Mouse (Mus musculus) ovary, postnatal 14 days (tissue): ENCODE measurements around the gene Tcerg1l.

Experiments used
- DNase-seq: peaks from one replicate; pipeline ENCODE4 v3.0.0; 2022; ENCODE audit warnings: low spot score

The Tcerg1l gene

GRCm38 (mm10) chr7:138357475-138357874 lies 40.1 kb downstream of the Tcerg1l start:
- DNase-seq, result no peak

GRCm38 (mm10) chr7:138356655-138357449 lies 40.7 kb downstream of the Tcerg1l start:
- no peak for DNase-seq

GRCm38 (mm10) chr7:138345451-138345850 lies 52.1 kb downstream of the Tcerg1l start:
- no peak for DNase-seq

- no peak for DNase-seq
Measured at GRCm38 (mm10) chr7:138338451-138338850, 59.1 kb downstream of the Tcerg1l start.

DNA sequence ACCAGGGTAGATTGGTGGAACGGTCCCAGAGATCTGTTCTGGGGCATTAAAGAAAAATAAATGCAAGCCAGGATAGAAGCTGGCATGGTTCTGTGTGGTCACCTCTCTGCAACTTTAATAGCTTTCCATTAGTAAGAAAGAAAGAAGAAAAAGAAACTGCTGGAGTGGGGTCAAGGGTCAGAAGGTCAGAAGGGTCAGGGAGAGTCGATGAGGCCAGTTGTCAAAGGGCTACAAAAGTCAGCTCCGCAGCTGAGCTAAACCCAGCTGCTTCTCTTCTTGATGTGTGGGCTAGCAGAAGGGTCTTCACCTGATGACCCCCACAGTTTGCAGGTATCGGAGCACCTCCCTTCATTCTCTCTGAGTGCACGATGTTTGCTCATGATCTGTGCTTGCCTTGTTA lies 59.6 kb downstream of the Tcerg1l start:
- DNase-seq, result no peak

- DNase-seq, result no peak
Measured at GRCm38 (mm10) chr7:138332504-138333168, 64.9 kb downstream of the Tcerg1l start.

- DNase-seq, result no peak
Measured at GRCm38 (mm10) chr7:138331266-138331665, 66.3 kb downstream of the Tcerg1l start.

DNA sequence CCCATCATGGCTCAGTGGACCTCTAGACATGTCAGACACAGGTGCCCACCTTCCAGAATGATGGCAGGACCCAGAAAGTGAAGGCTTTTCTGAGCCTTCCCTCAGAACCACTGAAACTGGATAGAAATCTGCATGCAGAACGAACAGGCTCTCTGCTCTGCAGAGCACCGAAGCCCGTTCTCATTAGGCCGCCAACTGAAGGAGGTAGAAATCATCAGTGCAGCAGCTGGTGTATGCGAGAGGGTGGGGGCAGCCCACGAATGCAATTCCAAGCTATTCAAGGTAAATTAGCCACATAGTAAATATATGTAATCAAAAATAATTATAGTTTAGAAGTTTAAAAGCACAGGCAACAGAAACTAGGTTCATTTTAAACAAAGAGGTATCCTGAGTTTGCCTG lies 68.9 kb downstream of the Tcerg1l start:
- DNase-seq, result no peak

DNA sequence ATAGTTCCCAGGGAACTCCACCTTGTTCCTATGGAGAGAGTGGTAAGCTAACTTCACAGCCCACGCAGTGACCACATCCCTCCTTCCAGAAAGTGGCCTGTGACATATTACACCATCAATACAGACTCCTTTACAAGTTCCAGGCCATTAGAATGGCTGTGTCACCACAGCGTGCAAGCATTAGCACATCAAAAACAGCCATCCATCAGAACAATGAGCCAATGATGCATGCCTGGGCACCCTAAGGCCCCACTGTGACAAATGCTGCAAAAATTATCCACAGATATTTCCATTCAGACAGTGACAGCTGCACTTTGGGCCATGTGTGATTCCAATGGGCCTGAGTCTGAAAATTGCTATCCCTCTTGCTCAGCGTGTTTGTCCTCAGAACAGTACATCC lies 70.8 kb downstream of the Tcerg1l start:
- DNase-seq, result no peak

- DNase-seq, result no peak
Measured at GRCm38 (mm10) chr7:138313733-138314132, 83.8 kb downstream of the Tcerg1l start.

DNA sequence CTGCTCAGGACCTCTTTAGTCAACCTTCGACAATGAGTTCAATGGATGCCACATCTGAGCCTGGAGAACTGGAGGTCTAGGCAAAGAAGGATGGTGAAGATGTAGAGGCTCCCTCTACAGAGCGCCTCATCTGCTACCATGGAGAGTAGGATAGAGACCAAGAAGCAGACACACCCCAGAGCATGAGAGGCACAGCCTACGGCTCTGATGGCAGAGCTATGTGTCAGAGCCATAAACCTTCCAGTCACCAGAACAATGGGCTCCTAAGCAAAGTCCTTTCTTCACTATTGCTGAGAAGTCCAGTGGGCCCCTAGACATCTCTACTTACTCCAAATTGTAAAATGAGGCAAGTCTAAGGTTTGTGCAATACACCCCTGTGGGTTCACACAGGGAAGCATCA lies 91.4 kb downstream of the Tcerg1l start:
- DNase-seq, result no peak

GRCm38 (mm10) chr7:138284790-138285189 lies 112.7 kb downstream of the Tcerg1l start:
- no peak for DNase-seq

- DNase-seq, result no peak
Measured at GRCm38 (mm10) chr7:138275263-138275662, 122.3 kb downstream of the Tcerg1l start.

DNA sequence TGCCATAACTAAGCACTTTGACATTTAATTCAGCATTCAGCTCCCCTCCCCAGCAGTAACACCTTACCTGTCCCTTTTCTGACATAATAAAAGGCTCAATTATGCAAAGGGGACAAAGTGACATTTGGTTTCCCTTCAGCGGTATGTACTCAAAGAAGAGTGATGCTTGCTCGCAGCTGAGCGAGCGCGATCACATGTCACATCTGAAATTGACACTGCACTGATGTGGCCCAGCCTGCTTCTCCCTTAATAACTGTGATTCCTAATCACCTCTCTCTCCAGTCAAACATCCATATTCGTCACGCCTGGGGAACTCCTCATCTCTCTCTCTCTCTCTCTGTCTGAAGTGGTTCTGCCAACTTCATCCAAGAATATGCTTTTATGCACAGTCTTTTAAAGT lies 126.2 kb downstream of the Tcerg1l start:
- no peak for DNase-seq

- DNase-seq, result no peak
Measured at GRCm38 (mm10) chr7:138269386-138269785, 128.1 kb downstream of the Tcerg1l start.

GRCm38 (mm10) chr7:138267976-138268646 lies 129.4 kb downstream of the Tcerg1l start:
- no peak for DNase-seq

DNA sequence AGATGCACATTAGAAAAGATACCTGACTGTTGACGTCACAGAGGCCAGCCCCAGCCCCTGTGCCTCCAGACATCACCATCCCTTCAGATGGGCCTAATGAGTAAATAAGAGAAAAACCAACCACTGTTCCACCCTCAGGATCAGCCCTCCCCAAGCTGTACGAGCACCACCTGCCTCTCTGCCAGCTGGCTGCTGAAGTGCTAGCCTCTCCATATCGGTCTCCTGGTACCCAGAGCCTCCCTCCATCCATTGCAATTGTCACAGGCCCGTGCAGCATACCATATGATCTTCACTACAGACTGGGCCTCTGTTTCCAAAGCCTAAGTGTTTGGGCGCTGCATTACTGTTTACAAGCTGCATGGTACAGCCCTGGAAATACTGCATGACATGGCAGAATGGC lies 148.9 kb downstream of the Tcerg1l start:
- no peak for DNase-seq

- no peak for DNase-seq
Measured at GRCm38 (mm10) chr7:138248176-138248575, 149.4 kb downstream of the Tcerg1l start.

GRCm38 (mm10) chr7:138246684-138247083 lies 150.8 kb downstream of the Tcerg1l start:
- no peak for DNase-seq

DNA sequence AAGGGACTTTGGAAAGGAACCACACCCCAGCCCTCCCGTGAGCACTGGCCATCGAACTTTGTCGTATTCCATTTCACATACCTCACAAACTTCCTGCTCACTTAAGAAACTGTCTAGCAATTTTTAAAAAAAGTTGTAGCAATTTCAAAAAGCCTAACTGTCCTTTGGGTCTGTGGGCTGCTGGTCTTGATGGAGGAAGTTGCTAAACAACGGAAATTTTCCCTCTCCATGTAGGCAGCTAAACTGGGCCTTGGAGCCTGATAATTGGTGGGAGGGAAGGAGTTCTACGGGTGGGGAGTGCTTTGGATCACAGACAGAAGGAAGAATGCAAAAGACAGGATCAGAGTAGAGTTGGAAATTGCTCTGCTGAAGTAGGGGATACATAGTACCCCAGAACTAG lies 155.3 kb downstream of the Tcerg1l start:
- DNase-seq, result no peak

DNA sequence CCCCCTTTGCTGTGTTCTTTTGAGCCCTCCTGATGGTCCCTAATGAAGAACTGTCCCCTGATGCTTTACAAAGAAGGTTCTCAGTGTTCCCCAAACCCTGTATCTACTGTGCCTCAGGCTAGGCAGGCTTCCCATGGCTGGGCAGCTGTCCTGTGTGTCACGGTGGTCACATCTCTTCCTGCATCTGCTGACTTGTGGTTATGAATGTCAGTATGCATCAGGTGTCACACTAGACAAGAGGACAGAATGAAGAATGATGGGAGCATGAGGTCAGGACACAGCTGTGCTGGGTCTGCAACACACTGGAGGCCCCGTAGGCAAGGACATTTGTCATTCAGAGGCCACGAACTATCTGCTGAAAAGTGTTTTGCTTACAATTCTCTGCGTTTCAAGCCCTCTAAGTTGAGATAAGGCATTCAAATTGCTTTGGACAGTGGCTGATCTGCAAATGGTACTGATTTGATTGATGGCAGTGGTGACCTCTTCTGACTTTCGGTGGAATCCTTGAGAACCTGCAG lies 159.8 kb downstream of the Tcerg1l start:
- DNase-seq, result no peak

GRCm38 (mm10) chr7:138224252-138224651 lies 173.3 kb downstream of the Tcerg1l start:
- no peak for DNase-seq

GRCm38 (mm10) chr7:138222951-138223350 lies 174.6 kb downstream of the Tcerg1l start:
- DNase-seq, result no peak
